Mouse (Mus musculus) limb, embryonic 14.5 days (tissue): ENCODE data around the gene N4bp1. TPM values are rescaled to one million over a fixed set of nuclear protein-coding genes. Genes with fewer than 3 reads are reported as not detected.

Source experiments
- ATAC-seq: fragments of 200-750 bp; cut with Nextera tagmentation; 2 replicates; pipeline ENCODE4 v1.8.0; 2017; ENCODE audit warnings: low read depth, moderate number of reproducible peaks, moderate TSS enrichment; ENCODE audit not compliant: low FRiP score
- DNase-seq: peaks from one replicate; pipeline ENCODE4 v3.0.0-alpha.2; 2015; ENCODE audit warnings: low spot score
- H3K27ac ChIP-seq: fragments of 300-500 bp; sonication (generic); replicated peaks from 2 replicates; pipeline ENCODE4 v1.5.1; 2014; ENCODE audit warnings: low read depth, mild to moderate bottlenecking, low read length, moderate library complexity, mixed read lengths
- H3K27me3 ChIP-seq: fragments of 300-500 bp; sonication (generic); 2 replicates; pipeline ENCODE4 v1.6.1; 2014; ENCODE audit warnings: low read length, mixed read lengths; ENCODE audit not compliant: control insufficient read depth, insufficient read depth
- H3K36me3 ChIP-seq: fragments of 300-500 bp; sonication (generic); 2 replicates; pipeline ENCODE4 v1.6.1; 2014; ENCODE audit warnings: mild to moderate bottlenecking, low read length, moderate library complexity, mixed read lengths; ENCODE audit not compliant: control insufficient read depth, insufficient read depth
- H3K4me1 ChIP-seq: fragments of 300-500 bp; sonication (generic); 2 replicates; pipeline ENCODE4 v1.6.1; 2014; ENCODE audit warnings: antibody characterized with exemption, low read length, mixed read lengths; ENCODE audit not compliant: control insufficient read depth, insufficient read depth
- H3K4me2 ChIP-seq: fragments of 300-500 bp; sonication (generic); replicated peaks from 2 replicates; pipeline ENCODE4 v1.6.1; 2014; ENCODE audit warnings: low read depth, mild to moderate bottlenecking, low read length, moderate library complexity; ENCODE audit not compliant: severe bottlenecking
- H3K4me3 ChIP-seq: fragments of 300-500 bp; sonication (generic); replicated peaks from 2 replicates; pipeline ENCODE4 v1.5.1; 2014; ENCODE audit warnings: low read length
- H3K9ac ChIP-seq: fragments of 300-500 bp; sonication (generic); 2 replicates; pipeline ENCODE4 v1.6.1; 2014; ENCODE audit warnings: mild to moderate bottlenecking, low read depth, low read length, moderate library complexity; ENCODE audit not compliant: severe bottlenecking
- H3K9me3 ChIP-seq: fragments of 300-500 bp; sonication (generic); 2 replicates; pipeline ENCODE4 v1.6.1; 2016; ENCODE audit warnings: low read length; ENCODE audit not compliant: control insufficient read depth
- POLR2A ChIP-seq: fragments of 200-500 bp; IDR thresholded peaks from 2 replicates; pipeline ENCODE4 v1.8.0; 2012; ENCODE audit warnings: inconsistent platforms, mild to moderate bottlenecking, moderate library complexity, borderline replicate concordance; ENCODE audit not compliant: insufficient read depth, insufficient read length; ENCODE audit errors: extremely low read depth
- WGBS: fragments of 180-500 bp; shearing (Covaris S2); extraction: QIAGEN DNeasy Blood & Tissue Kit; methylation state at CpG from one replicate; pipeline ENCODE4 v1.1.7; 2014; 5-methylcytosine and 5-hydroxymethylcytosine counted together
- polyA plus RNA-seq, 2 experiments: library from polyadenylated mRNA; depleted of rRNA in 1 of 2; stranded (reverse) in 1 of 2; unstranded in 1 of 2; fragments of >200 nt; fragmentation: Nextera tagmentation in 1 of 2; extraction: Ambion mirVana in 1 of 2; gene quantifications; 2 replicates each; pipeline versions ENCODE4 v1.2.1 to v1.2.3; 2012 to 2014

N4bp1 gene
- polyA plus RNA-seq, 2 experiments, result 11.8 to 20.3 TPM

- no peak for ATAC-seq
- TF ChIP-seq POLR2A, result no peak
- no peak overlapping the region for H3K27ac ChIP-seq
- H3K4me1 ChIP-seq, result no peaks in the 10 kb centered on the region
- WGBS, result 87% methylated on average over 7 of the region's 7 CpGs
- H3K27me3 ChIP-seq, result no peaks in the 10 kb centered on the region
- no peaks in the 10 kb centered on the region for H3K9me3 ChIP-seq
- no peak for DNase-seq
- no peaks in the 10 kb centered on the region for H3K36me3 ChIP-seq
- H3K4me2 ChIP-seq, result no peak overlapping the region
- H3K9ac ChIP-seq, result no peak overlapping the region
- H3K4me3 ChIP-seq, result no peak overlapping the region
These were observed 25.2 kb upstream of the N4bp1 start for GRCm38 (mm10) chr8:86910250-86910649.

- Histone ChIP-seq H3K9me3 (no peaks in the 10 kb centered on the region), H3K4me2 (no peak overlapping the region), H3K4me1 (no peaks in the 10 kb centered on the region), H3K4me3 (no peak overlapping the region), H3K9ac (no peak overlapping the region), H3K27ac (no peak overlapping the region), H3K27me3 (no peaks in the 10 kb centered on the region), H3K36me3 (no peaks in the 10 kb centered on the region)
- WGBS, result 17% methylated on average over 6 of the region's 6 CpGs
- TF ChIP-seq POLR2A, result no peak
- DNase-seq (peak; percentile 90), ATAC-seq (no peak; the same call in 1 of the 2 replicates)
These were observed 23.5 kb upstream of the N4bp1 start for GRCm38 (mm10) chr8:86908536-86908935.

DNA sequence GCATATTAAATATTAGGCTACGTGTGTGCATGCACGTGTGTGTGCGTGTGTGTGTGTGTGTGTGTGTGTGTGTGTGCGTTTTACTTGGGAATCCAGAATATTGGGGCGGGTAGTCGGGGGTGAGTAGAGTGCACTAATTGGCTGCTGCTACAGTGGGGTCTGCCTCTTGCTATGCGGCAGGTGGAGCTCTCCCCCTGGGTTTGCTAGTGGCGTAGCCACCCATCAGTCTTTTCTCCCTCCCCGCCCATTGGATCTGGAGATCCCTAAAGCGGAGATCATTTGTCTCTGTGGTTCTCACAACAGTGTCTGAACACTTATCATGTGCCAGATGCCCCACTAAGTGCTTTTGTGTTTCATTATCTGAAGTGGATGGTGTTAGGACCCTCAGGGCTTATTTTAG lies 19.9 kb upstream of the N4bp1 start:
- Histone ChIP-seq H3K9ac (no peak overlapping the region), H3K4me1 (no peaks in the 10 kb centered on the region), H3K27me3 (no peaks in the 10 kb centered on the region), H3K9me3 (no peaks in the 10 kb centered on the region), H3K4me3 (no peak overlapping the region), H3K36me3 (no peaks in the 10 kb centered on the region), H3K4me2 (no peak overlapping the region), H3K27ac (no peak overlapping the region)
- DNase-seq, result no peak
- TF ChIP-seq POLR2A, result no peak
- WGBS, result 73% methylated on average over 10 of the region's 10 CpGs
- no peak for ATAC-seq

GRCm38 (mm10) chr8:86903104-86903503 lies 18.0 kb upstream of the N4bp1 start:
- WGBS, result 6% methylated on average over 10 of the region's 10 CpGs

GRCm38 (mm10) chr8:86902656-86903055 lies 17.6 kb upstream of the N4bp1 start:
- 82% methylated on average over 8 of the region's 8 CpGs for WGBS
- H3K9ac ChIP-seq, result no peak overlapping the region
- no peaks in the 10 kb centered on the region for H3K36me3 ChIP-seq
- DNase-seq (no peak), ATAC-seq (no peak)
- no peak overlapping the region for H3K27ac ChIP-seq
- no peaks in the 10 kb centered on the region for H3K4me1 ChIP-seq
- no peak overlapping the region for H3K4me3 ChIP-seq
- no peaks in the 10 kb centered on the region for H3K27me3 ChIP-seq
- no peak overlapping the region for H3K4me2 ChIP-seq
- no peak for TF ChIP-seq POLR2A
- no peaks in the 10 kb centered on the region for H3K9me3 ChIP-seq

More at GRCm38 (mm10) chr8:86903104-86903503, 18.0 kb upstream of the N4bp1 start:
- Histone ChIP-seq H3K27ac (no peak overlapping the region), H3K4me3 (no peak overlapping the region), H3K27me3 (no peaks in the 10 kb centered on the region), H3K4me2 (no peak overlapping the region), H3K4me1 (no peaks in the 10 kb centered on the region), H3K9me3 (no peaks in the 10 kb centered on the region), H3K36me3 (no peaks in the 10 kb centered on the region), H3K9ac (no peak overlapping the region)
- ATAC-seq (no peak), DNase-seq (peak; percentile 81)
- no peak for TF ChIP-seq POLR2A

DNA sequence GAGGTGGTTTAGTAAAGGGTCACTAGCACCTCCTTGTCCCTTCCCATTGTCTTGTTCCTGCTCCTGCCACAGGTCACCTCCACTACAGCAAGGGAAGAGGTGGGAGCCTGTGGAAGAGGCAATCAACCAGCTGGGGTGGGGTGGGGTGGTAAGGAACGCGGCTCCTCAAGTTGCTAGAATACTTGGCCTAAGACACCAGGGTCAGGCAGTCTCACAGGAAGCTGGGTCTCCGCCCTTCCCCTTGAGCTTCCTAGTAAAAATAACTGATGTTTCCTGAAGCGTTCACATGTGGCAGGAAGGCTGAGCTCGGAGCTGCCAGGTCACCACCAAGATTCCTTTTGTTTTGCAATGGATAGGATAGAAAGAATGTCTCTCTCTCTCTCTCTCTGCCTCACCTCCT lies 16.9 kb upstream of the N4bp1 start:
- ATAC-seq (no peak), DNase-seq (peak; percentile 28)
- Histone ChIP-seq H3K4me1 (no peaks in the 10 kb centered on the region), H3K9ac (no peak overlapping the region), H3K4me3 (no peak overlapping the region), H3K4me2 (no peak overlapping the region), H3K36me3 (no peaks in the 10 kb centered on the region), H3K27ac (no peak overlapping the region), H3K9me3 (no peaks in the 10 kb centered on the region), H3K27me3 (no peaks in the 10 kb centered on the region)
- WGBS, result 36% methylated on average over 5 of the region's 5 CpGs
- TF ChIP-seq POLR2A, result no peak
